ENCODE assay signal across 8 mouse cellular contexts in genomic region chr15:99028874-99029458, GRCm38 (mm10). TPM values are rescaled to one million over a fixed set of nuclear protein-coding genes. Genes with fewer than 3 reads are reported as not detected.
DNase-seq lines count a peak whose midpoint lies in the region; ATAC-seq and TF ChIP-seq lines count a peak whose summit lies in the region.

No protein-coding gene starts in this region.

- TF ChIP-seq CTCF in kidney, postnatal 0 days (IDR thresholded peaks at IDR 0.05; ENCODE audit: low read depth), result no peak

- no peak for ATAC-seq in kidney, postnatal 0 days (replicated peaks; ENCODE audit: low FRiP score, low read depth)
- ATAC-seq in intestine, embryonic 14.5 days (replicated peaks; ENCODE audit: low FRiP score, low TSS enrichment, low read depth), result no peak

- WGBS in kidney, postnatal 0 days, result 6% methylated on average over 10 of the region's 10 CpGs
- 5% methylated on average over 10 of the region's 10 CpGs for WGBS in intestine, embryonic 14.5 days

- no peak for DNase-seq in kidney, postnatal 0 days (ENCODE audit: low spot score)
- DNase-seq in kidney, adult 9 months, result no peak
- DNase-seq in embryo, embryonic 10 days (ENCODE audit: low spot score), result peak; percentile 50
- peak; percentile 74 for DNase-seq in intestine, embryonic 14.5 days (ENCODE audit: low spot score)
- DNase-seq in right cerebral cortex, adult 2 months (ENCODE audit: low spot score in 2 of 2), result no peak
- no peak for DNase-seq in natural killer cell, adult 2 months (ENCODE audit: low spot score in 2 of 2)
- no peak for DNase-seq in frontal cortex, postnatal 36 days (ENCODE audit: low spot score in 2 of 2)

- peaks cover 37% of the 10 kb centered on the region for H3K79me2 ChIP-seq in myocyte (ENCODE audit: control insufficient read depth, insufficient read depth)

- H3K36me3 ChIP-seq in kidney, postnatal 0 days (ENCODE audit: insufficient read depth, low read length), result no peaks in the 10 kb centered on the region
- H3K36me3 ChIP-seq in intestine, embryonic 14.5 days (ENCODE audit: control insufficient read depth, insufficient read depth, low read length), result 0 out of 2 replicates have a peak, but pooled peaks cover 4% of the 10 kb centered on the region
- H3K36me3 ChIP-seq in myocyte (ENCODE audit: control insufficient read depth, insufficient read depth), result no peaks in the 10 kb centered on the region

- TF ChIP-seq POLR2A in myocyte (IDR thresholded peaks at IDR 0.05; ENCODE audit: insufficient read length, low read depth), result no peak

- no peaks in the 10 kb centered on the region for H3K9me3 ChIP-seq in kidney, postnatal 0 days (replicated peaks; ENCODE audit: low read length)
- H3K9me3 ChIP-seq in intestine, embryonic 14.5 days (ENCODE audit: control insufficient read depth, low read length), result no peaks in the 10 kb centered on the region

- H3K27ac ChIP-seq in kidney, postnatal 0 days, result peak overlapping the region; percentile 92
- H3K27ac ChIP-seq in intestine, embryonic 14.5 days (ENCODE audit: low read depth), result peak overlapping the region; percentile 81

- peak overlapping the region; percentile 70 for H3K9ac ChIP-seq in kidney, postnatal 0 days (ENCODE audit: low read depth, low read length)
- H3K9ac ChIP-seq in intestine, embryonic 14.5 days (ENCODE audit: low read length), result peak overlapping the region; percentile 78

- no peaks in the 10 kb centered on the region for H3K27me3 ChIP-seq in kidney, postnatal 0 days (ENCODE audit: insufficient read depth, low read length)
- H3K27me3 ChIP-seq in intestine, embryonic 14.5 days (replicated peaks; ENCODE audit: control insufficient read depth, insufficient read depth, low read length), result no peaks in the 10 kb centered on the region
- no peaks in the 10 kb centered on the region for H3K27me3 ChIP-seq in myocyte (ENCODE audit: control insufficient read depth, insufficient read depth, insufficient read length)

- H3ac ChIP-seq in myocyte (ENCODE audit: control insufficient read depth, insufficient read length), result peak overlapping the region; percentile 32

- peak overlapping the region; percentile 73 for H3K4me2 ChIP-seq in kidney, postnatal 0 days (ENCODE audit: low read length)
- peak overlapping the region; percentile 77 for H3K4me2 ChIP-seq in intestine, embryonic 14.5 days (ENCODE audit: low read length)
- peak overlapping the region; percentile 85 for H3K4me2 ChIP-seq in myocyte (ENCODE audit: low read depth)

- H3K4me1 ChIP-seq in kidney, postnatal 0 days (replicated peaks; ENCODE audit: insufficient read depth, low read length), result peaks cover 26% of the 10 kb centered on the region
- H3K4me1 ChIP-seq in intestine, embryonic 14.5 days (replicated peaks; ENCODE audit: control insufficient read depth, insufficient read depth, low read length), result peaks cover 8% of the 10 kb centered on the region

- peak overlapping the region; percentile 60 for H3K4me3 ChIP-seq in kidney, postnatal 0 days (replicated peaks; ENCODE audit: low read depth, low read length)
- peak overlapping the region; percentile 67 for H3K4me3 ChIP-seq in intestine, embryonic 14.5 days (ENCODE audit: low read depth, low read length)
- H3K4me3 ChIP-seq in myocyte, result peak overlapping the region; percentile 98

TF ChIP-seq in myocyte, 11 proteins besides CTCF, POLR2A, EP300 and RAD21:
- TF ChIP-seq CEBPB (IDR thresholded peaks at IDR 0.05; ENCODE audit: insufficient read depth, poor library complexity, severe bottlenecking) (no peak), E2F4 (IDR thresholded peaks at IDR 0.05; ENCODE audit: insufficient read depth) (no peak), POLR2AphosphoS2 (IDR thresholded peaks at IDR 0.05; ENCODE audit: insufficient read length, low read depth) (no peak), MAX (IDR thresholded peaks at IDR 0.05; ENCODE audit: low read depth) (no peak), TCF12 (IDR thresholded peaks at IDR 0.05; ENCODE audit: insufficient read depth, poor library complexity, severe bottlenecking) (no peak), MYOG (IDR thresholded peaks at IDR 0.05; ENCODE audit: control insufficient read depth in 1 of 3, insufficient read depth in 1 of 3, insufficient read length in 2 of 3, low read depth in 2 of 3) (no peak), REST (IDR thresholded peaks at IDR 0.05; ENCODE audit: insufficient read depth, insufficient read length) (no peak), USF1 (IDR thresholded peaks at IDR 0.05; ENCODE audit: low read depth) (no peak), SRF (IDR thresholded peaks at IDR 0.05; ENCODE audit: control insufficient read depth, insufficient read length, low read depth) (no peak), TCF3 (IDR thresholded peaks at IDR 0.05; ENCODE audit: insufficient read length, low read depth) (no peak), MYOD1 (IDR thresholded peaks at IDR 0.05; ENCODE audit: control insufficient read depth in 1 of 3, insufficient read length in 2 of 3, low read depth in 2 of 3) (no peak)

RNA-seq across cellular contexts. Expression of gene Tuba1c, which starts 0.7 kb away (rescaled TPM):
- polyA plus RNA-seq in kidney, postnatal 0 days (2015; fragmentation: Nextera tagmentation; extraction: Ambion mirVana), result 170 and 178 TPM in 2 replicates
- polyA plus RNA-seq in intestine, embryonic 14.5 days (2014; fragmentation: Nextera tagmentation; extraction: Ambion mirVana), result 269 and 276 TPM in 2 replicates
- 462 TPM for polyA plus RNA-seq in myocyte (2012; fragmentation: generic; extraction: Trizol)

RNA-seq across cellular contexts. Expression of gene Prph, which starts 26.0 kb away (rescaled TPM):
- polyA plus RNA-seq in kidney, postnatal 0 days (2015; fragmentation: Nextera tagmentation; extraction: Ambion mirVana), result 0.26 and 0.82 TPM in 2 replicates
- 54.4 and 56.3 TPM in 2 replicates for polyA plus RNA-seq in intestine, embryonic 14.5 days (2014; fragmentation: Nextera tagmentation; extraction: Ambion mirVana)
- 0.98 TPM for polyA plus RNA-seq in myocyte (2012; fragmentation: generic; extraction: Trizol)

RNA-seq across cellular contexts. Expression of gene Troap, which starts 45.4 kb away (rescaled TPM):
- polyA plus RNA-seq in kidney, postnatal 0 days (2015; fragmentation: Nextera tagmentation; extraction: Ambion mirVana), result 11.4 and 11.5 TPM in 2 replicates
- polyA plus RNA-seq in intestine, embryonic 14.5 days (2014; fragmentation: Nextera tagmentation; extraction: Ambion mirVana), result 25.4 and 27.7 TPM in 2 replicates
- 18.6 TPM for polyA plus RNA-seq in myocyte (2012; fragmentation: generic; extraction: Trizol)

RNA-seq across cellular contexts. Expression of gene C1ql4, which starts 58.7 kb away (rescaled TPM):
- polyA plus RNA-seq in kidney, postnatal 0 days (2015; fragmentation: Nextera tagmentation; extraction: Ambion mirVana), result 1.3 TPM in 2 replicates
- 0.16 TPM in 1 of 2 replicates, not detected in the other for polyA plus RNA-seq in intestine, embryonic 14.5 days (2014; fragmentation: Nextera tagmentation; extraction: Ambion mirVana)
- polyA plus RNA-seq in myocyte (2012; fragmentation: generic; extraction: Trizol), result 0.10 TPM

Comparison
In these comparisons a context has a peak if more than half of its experiments do, and no peak if none do; other contexts are left out.
1. DNase-seq: peak in embryo, embryonic 10 days (single experiment) and intestine, embryonic 14.5 days (single experiment); none in kidney, postnatal 0 days (single experiment), kidney, adult 9 months (single experiment), right cerebral cortex, adult 2 months (0 of 2), natural killer cell, adult 2 months (0 of 2) and frontal cortex, postnatal 36 days (0 of 2).
2. RNA of gene Prph, which starts 26.0 kb away (polyA plus RNA-seq): 54.4 to 56.3 TPM in intestine, embryonic 14.5 days; 0.98 TPM in myocyte (single experiment) and 0.26 to 0.82 TPM in kidney, postnatal 0 days; every median in the first group is over 10 times any median in the second.
3. Peak in every context shown above with its lines, with median percentiles within 50 percentile points of each other: H3K4me2 ChIP-seq and H3K4me3 ChIP-seq.